ENCODE assay signal across 8 mouse cellular contexts in genomic region chr7:5038940-5039339, GRCm38 (mm10). TPM values are rescaled to one million over a fixed set of nuclear protein-coding genes. Genes with fewer than 3 reads are reported as not detected.
DNase-seq lines count a peak whose midpoint lies in the region; ATAC-seq and TF ChIP-seq lines count a peak whose summit lies in the region.

No protein-coding gene starts in this region.

- no peak for TF ChIP-seq POLR2A in testis, adult 2 months (IDR thresholded peaks at IDR 0.05; ENCODE audit: control insufficient read depth, low read depth, low read length)

- H3K27ac ChIP-seq in testis, adult 2 months (ENCODE audit: control insufficient read depth, insufficient read depth, low read depth, low read length), result peak overlapping the region; percentile 88
- H3K27ac ChIP-seq in liver, embryonic 12.5 days, result peak overlapping the region; percentile 88

- H3K9me3 ChIP-seq in liver, embryonic 12.5 days (replicated peaks), result no peaks in the 10 kb centered on the region

- TF ChIP-seq CTCF in testis, adult 2 months (IDR thresholded peaks at IDR 0.05; ENCODE audit: control insufficient read depth, insufficient read depth, insufficient replicate concordance, low read depth, low read length), result no peak

- H3K4me1 ChIP-seq in testis, adult 2 months (ENCODE audit: control insufficient read depth, insufficient read depth, low read length), result no peaks in the 10 kb centered on the region; the same call in 1 of the 2 replicates
- H3K4me1 ChIP-seq in liver, embryonic 12.5 days, result peaks cover 28% of the 10 kb centered on the region

- peak overlapping the region; percentile 77 for H3K9ac ChIP-seq in liver, embryonic 12.5 days

- H3K4me2 ChIP-seq in liver, embryonic 12.5 days, result peak overlapping the region; percentile 72

- no peaks in the 10 kb centered on the region for H3K36me3 ChIP-seq in testis, adult 2 months (ENCODE audit: control insufficient read depth, insufficient read depth, low read length)
- H3K36me3 ChIP-seq in liver, embryonic 12.5 days, result peaks cover 24% of the 10 kb centered on the region

- no peaks in the 10 kb centered on the region for H3K27me3 ChIP-seq in testis, adult 2 months (ENCODE audit: control insufficient read depth, insufficient read depth, low read length)
- H3K27me3 ChIP-seq in liver, embryonic 12.5 days (replicated peaks), result no peaks in the 10 kb centered on the region

- ATAC-seq in liver, embryonic 12.5 days, result no peak

- WGBS in liver, embryonic 12.5 days (ENCODE audit: insufficient replicate concordance), result 30% methylated on average over 5 of the region's 5 CpGs

- H3K4me3 ChIP-seq in testis, adult 2 months (ENCODE audit: control insufficient read depth, low read depth, low read length), result peak overlapping the region; percentile 92
- peak overlapping the region; percentile 76 for H3K4me3 ChIP-seq in liver, embryonic 12.5 days

- DNase-seq in embryo, embryonic 10.5 days (ENCODE audit: low spot score), result peak; percentile 13
- no peak for DNase-seq in embryo, embryonic 10 days (ENCODE audit: low spot score)
- DNase-seq in testis, postnatal 14 days (ENCODE audit: low spot score), result no peak
- no peak for DNase-seq in T-cell, adult 2 months (ENCODE audit: low spot score)
- DNase-seq in thymus, adult 18-20 months, result no peak
- DNase-seq in adrenal gland, adult 2 months, result no peak

RNA-seq across cellular contexts. Expression of gene Zfp784, which starts 0.7 kb away (rescaled TPM):
- 4.3 and 5.2 TPM in 2 replicates for polyA plus RNA-seq in testis, adult 2 months (2012; rRNA removed)
- polyA plus RNA-seq in liver, embryonic 12.5 days (2016; fragmentation: Nextera tagmentation; extraction: Ambion mirVana), result 1.1 and 1.3 TPM in 2 replicates
- total RNA-seq in adrenal gland, adult 2 months (2021), result 1 to 10 TPM; 4.4 to 5.1 TPM
- 7.2 and 8.2 TPM in 2 replicates for polyA plus RNA-seq in adrenal gland, adult 2 months (2012; rRNA removed)

RNA-seq across cellular contexts. Expression of gene 4632433K11Rik, which starts 5.0 kb away (rescaled TPM):
- not detected in 2 replicates for polyA plus RNA-seq in testis, adult 2 months (2012; rRNA removed)
- not detected in 2 replicates for polyA plus RNA-seq in liver, embryonic 12.5 days (2016; fragmentation: Nextera tagmentation; extraction: Ambion mirVana)
- total RNA-seq in adrenal gland, adult 2 months (2021), result under 1 TPM in 1 of 2 experiments, not detected in 1; 0.92 TPM
- not detected in 2 replicates for polyA plus RNA-seq in adrenal gland, adult 2 months (2012; rRNA removed)

RNA-seq across cellular contexts. Expression of gene Zfp580, which starts 12.4 kb away (rescaled TPM):
- 9.4 and 11.1 TPM in 2 replicates for polyA plus RNA-seq in testis, adult 2 months (2012; rRNA removed)
- 5.2 and 5.6 TPM in 2 replicates for polyA plus RNA-seq in liver, embryonic 12.5 days (2016; fragmentation: Nextera tagmentation; extraction: Ambion mirVana)
- total RNA-seq in adrenal gland, adult 2 months (2021), result 10 to 100 TPM in 1 of 2 experiments, 1 to 10 TPM in 1; 5.6 to 10.4 TPM
- 46.5 and 61.0 TPM in 2 replicates for polyA plus RNA-seq in adrenal gland, adult 2 months (2012; rRNA removed)

RNA-seq across cellular contexts. Expression of gene Ccdc106, which starts 18.6 kb away (rescaled TPM):
- polyA plus RNA-seq in testis, adult 2 months (2012; rRNA removed), result 7.9 and 9.2 TPM in 2 replicates
- 2.2 and 2.4 TPM in 2 replicates for polyA plus RNA-seq in liver, embryonic 12.5 days (2016; fragmentation: Nextera tagmentation; extraction: Ambion mirVana)
- 1 to 10 TPM; 1.4 to 2.6 TPM for total RNA-seq in adrenal gland, adult 2 months (2021)
- polyA plus RNA-seq in adrenal gland, adult 2 months (2012; rRNA removed), result 1.5 and 3.0 TPM in 2 replicates

RNA-seq across cellular contexts. Expression of gene Zfp865, which starts 18.8 kb away (rescaled TPM):
- polyA plus RNA-seq in testis, adult 2 months (2012; rRNA removed), result 18.3 and 18.7 TPM in 2 replicates
- 2.6 and 2.7 TPM in 2 replicates for polyA plus RNA-seq in liver, embryonic 12.5 days (2016; fragmentation: Nextera tagmentation; extraction: Ambion mirVana)
- total RNA-seq in adrenal gland, adult 2 months (2021), result 10 to 100 TPM; 23.7 to 29.7 TPM
- 67.1 and 70.1 TPM in 2 replicates for polyA plus RNA-seq in adrenal gland, adult 2 months (2012; rRNA removed)
